Mouse (Mus musculus) adipocyte (in vitro differentiated cells): ENCODE data around the gene 1700015G11Rik.

ENCODE experiments used
- DNase-seq: peaks from one replicate; pipeline ENCODE4 v3.0.0-alpha.2; 2016; ENCODE audit warnings: low spot score

Gene 1700015G11Rik

GRCm38 (mm10) chr7:52015628-52016027, at the start of gene 1700015G11Rik:
Gene 1700015G11Rik (minus strand): TSS chr7:52015728.
- no peak for DNase-seq

DNA sequence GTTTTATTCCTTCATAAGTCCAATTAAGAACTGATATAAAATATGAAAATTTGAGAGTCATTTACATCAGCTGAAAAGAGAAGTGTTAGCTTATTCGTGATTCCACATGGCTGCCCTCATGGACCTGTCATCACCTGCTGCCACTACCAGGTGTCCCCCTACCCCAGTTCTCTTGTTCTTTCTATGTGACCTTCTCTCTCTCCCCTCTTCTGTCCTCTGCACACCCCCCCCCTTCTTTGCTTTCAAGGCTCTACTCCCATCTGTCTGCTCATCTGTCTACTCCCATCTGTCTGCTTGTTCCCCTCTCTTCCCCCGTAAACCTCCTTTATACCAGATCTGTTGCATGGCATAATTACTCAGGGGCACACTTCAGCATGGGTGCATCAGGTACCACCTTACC, 41.4 kb upstream of the 1700015G11Rik start:
- DNase-seq = no peak

GRCm38 (mm10) chr7:52056274-52056673, 40.7 kb upstream of the 1700015G11Rik start:
- DNase-seq = no peak

- no peak for DNase-seq
Measured at GRCm38 (mm10) chr7:52055831-52056230, 40.3 kb upstream of the 1700015G11Rik start.

DNA sequence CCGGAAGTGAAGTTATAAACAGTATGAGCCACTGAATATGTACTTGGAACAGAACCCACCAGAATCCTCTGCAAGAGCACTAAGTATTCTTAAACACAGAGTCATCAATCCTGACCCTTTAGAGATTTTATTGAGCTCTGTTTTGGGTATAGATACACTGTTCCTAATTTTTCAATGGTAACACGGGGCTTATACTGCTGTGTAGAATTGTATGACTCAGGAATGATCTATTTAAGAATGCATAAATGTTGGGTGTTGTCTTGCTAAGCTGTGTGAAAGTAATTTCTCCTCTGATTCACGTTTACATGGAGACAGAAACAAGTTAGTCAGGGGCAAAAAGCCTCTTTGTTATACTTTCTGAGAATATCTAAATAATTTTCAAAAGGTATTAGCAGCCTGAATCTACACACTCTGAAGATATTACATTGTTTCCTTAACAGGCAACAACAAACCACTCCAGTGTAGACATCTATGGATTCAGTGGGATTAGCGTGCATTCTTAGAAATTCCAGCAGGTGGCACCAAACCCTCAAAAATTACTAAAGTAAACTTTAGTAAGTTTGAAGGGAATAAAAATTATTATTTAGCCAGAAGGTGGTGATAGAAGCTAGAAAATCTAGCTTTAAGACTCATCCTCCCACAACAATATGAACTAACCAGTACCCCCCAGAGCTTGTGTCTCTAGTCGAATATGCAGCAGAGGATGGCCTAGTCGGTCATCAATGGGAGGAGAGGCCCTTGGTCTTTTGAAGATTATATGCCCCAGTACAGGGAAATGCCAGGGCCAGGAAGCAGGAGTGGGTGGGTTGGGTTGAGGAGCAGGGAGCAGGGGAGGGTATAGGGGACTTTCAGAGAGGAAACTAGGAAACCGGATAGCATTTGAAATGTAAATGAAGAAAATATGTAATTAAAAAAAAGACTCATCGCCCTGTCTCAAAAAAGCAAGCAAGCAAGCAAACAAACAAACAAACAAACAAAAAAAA, 22.4 kb upstream of the 1700015G11Rik start:
- peak; percentile 61 for DNase-seq

DNA sequence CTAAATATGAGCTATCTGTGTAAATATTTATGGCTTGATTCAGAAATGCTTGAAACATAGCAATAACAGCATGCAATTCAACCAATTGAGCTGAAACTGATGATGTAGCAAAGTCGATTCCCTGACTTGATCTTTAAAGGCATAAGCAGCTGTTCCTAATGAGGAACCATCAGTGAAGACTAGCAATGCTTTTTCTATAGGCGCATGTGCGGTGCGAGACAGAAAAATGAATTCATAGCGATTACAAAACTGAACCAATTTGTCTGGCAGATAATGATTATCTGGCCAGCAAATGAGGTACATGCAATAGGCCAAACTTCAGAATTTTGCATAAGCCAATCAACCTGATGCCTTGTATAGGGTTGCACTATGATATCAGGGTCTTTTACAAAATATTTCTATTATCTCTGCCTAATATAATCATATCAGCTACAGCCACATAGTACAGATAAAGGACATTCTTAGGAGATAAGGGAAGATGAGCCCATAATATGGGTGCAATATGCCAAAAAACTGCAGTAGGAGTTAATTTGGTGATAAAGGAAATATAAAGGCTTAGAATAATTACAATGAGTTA, 8.6 kb upstream of the 1700015G11Rik start:
- no peak for DNase-seq

DNA sequence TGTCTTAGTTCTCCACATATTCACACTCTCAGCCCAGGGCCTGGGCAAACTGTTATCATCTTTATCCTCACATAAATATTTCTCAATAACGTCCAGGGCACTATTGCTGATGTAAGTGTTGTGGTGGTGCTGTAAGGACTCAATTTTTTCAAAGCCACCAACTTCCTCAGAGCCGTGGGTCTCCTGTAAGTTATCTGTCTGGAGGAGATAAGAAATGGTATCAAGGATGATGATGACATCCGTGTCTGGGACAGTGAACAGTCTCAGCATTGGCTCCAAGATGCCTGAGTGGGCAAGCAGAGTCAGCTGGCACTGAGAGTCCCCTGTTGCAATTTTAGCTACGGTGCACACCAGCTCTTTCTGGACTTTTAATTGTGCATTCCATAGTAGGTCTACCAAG, 6.5 kb upstream of the 1700015G11Rik start:
- no peak for DNase-seq

GRCm38 (mm10) chr7:52015180-52015579, 348 bp downstream of the 1700015G11Rik start:
- DNase-seq = no peak

DNA sequence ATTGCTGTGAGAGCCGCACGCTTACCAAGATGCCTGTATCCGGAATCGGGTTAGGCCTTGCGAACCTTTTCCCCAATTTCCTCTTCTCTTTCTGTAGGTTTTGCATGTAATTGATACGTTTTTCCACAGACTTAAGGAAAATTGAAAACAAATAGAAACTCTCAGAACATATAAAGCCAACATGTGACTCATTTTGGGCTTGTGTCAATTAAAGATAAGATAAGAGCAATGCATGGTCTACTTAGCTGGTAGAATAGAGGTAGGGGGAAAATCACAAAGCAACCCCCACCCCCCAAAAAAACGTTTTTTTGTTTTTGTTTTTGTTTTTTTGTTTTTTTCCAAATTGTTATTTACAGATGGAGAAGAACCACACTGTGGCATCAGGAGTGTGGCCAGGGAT, 2.1 kb downstream of the 1700015G11Rik start:
- no peak for DNase-seq

DNA sequence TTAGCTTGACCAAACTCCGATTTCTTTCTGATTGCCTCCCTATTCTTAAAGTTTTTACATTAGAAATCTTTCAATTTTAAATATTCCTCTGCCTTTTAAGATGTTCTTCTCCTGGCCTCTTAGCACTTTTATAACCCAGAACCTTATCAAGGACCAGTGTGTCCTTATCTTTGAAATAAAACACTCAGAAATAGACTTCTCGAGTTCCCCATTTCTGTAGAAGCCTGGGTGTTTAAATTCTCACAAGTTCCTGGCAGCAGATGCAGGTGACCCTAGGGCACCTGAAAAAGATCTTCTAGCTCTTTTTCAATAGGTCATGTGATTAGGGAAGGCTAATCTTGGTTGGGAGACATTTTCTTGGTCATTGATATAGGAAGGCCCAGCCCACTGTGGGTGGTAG, 8.4 kb downstream of the 1700015G11Rik start:
- no peak for DNase-seq

GRCm38 (mm10) chr7:52006296-52006630, 9.3 kb downstream of the 1700015G11Rik start:
- no peak for DNase-seq

- no peak for DNase-seq
Measured at GRCm38 (mm10) chr7:52005511-52006295, 9.8 kb downstream of the 1700015G11Rik start, which contains the start of gene Svip. Gene Svip (minus strand): TSS chr7:52006018.

GRCm38 (mm10) chr7:51991020-51991419, 24.5 kb downstream of the 1700015G11Rik start:
- DNase-seq = no peak

DNA sequence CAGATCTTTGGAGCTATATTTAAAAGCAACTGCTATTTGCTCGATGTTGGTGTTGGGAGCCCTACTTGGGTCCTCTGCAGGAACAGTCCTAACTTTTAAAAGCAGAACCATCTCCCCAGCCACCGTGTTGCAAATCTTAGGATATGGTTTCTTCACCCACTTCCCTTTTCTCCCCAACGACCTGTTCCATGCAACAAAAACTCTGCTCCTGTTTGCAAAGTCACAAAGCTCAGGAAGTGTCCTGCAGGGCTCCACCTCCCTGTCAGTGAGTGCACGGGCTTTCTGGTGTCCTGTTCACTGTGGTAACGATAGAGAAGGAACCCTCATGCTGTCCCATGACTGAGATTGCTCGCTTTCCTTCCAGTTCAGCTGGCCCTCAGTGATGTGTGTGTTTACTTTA, 28.6 kb downstream of the 1700015G11Rik start:
- DNase-seq = no peak

- DNase-seq = no peak
Measured at GRCm38 (mm10) chr7:51985763-51986162, 29.8 kb downstream of the 1700015G11Rik start.

DNA sequence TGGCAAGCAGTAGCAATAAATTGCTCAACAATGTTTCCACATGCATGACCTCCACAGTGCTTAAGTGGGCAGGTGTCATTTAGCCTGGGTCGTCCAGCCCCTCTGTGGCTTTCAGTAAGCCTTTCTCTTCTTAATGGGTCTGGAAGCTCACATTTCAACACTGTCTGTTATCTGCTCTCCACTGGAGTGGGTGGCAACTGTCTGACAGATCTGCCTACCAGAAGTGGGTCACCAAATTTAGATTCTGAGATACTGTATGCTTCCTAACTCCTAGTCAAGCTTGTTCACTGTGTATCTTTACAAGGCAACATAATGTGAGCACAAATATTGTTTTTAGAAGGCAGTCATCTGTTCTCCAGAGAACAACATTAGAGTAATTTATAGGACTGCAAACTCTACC, 33.2 kb downstream of the 1700015G11Rik start:
- DNase-seq = no peak

DNA sequence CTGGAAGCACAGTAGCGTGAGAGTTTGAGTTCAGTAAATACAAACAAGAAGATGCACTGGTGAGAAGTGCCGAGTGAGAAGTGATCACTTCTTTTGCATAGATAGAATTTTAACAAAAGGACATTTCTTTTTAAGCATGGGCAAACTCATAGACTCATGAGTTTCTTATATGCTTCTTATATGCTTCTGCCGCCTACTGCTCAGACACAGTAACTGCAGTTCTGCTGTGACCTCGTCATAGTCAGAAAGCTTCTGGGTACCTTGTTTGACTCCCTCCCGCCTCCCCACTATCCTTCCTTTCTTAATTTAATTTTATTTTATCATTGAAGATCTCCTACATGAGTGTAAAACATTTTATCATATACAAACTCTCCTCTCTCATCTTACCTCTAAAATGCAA, 36.3 kb downstream of the 1700015G11Rik start:
- DNase-seq = peak; percentile 11

- peak; percentile 26 for DNase-seq
Measured at GRCm38 (mm10) chr7:51975181-51975580, 40.3 kb downstream of the 1700015G11Rik start.

DNA sequence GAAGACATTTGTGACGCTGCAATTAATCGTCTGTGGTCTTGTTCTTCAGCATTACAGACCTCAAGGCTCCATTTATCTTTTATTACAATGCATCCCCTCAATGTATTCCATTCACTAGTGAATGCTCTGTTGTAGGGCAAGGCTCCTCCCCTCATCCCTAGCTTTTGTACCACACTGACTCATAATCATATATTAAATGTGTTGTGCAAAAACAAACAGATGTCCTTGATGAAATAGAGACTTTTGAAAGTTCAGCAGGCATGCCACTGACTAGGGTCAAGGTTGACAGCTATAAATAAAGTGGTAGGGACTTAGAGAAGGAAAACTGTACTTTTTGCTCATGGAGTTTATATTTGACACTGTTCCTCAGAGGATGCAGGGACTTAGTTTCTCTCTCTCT, 42.0 kb downstream of the 1700015G11Rik start:
- DNase-seq = no peak

DNA sequence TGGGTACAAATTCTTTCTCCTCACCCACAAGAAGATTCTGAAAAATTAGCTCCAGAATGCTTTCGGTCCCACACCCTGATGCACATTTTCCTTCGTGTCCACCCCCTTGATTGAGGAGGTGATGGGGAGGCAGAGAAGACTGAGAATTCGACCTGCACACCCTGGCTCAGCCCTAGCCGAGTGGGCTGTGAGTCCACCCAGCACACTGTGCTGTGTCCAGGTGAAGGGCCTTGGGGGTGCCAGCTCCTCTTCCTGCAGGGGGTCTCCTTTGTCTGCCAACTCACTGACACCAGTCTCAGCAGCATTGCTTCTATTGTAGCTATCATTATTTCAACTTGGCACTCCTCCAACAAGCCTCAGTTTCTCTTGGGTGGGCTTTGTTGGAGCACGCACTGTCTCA, 42.4 kb downstream of the 1700015G11Rik start:
- no peak for DNase-seq

GRCm38 (mm10) chr7:51972252-51972855, 43.2 kb downstream of the 1700015G11Rik start:
- DNase-seq = peak; percentile 67

DNA sequence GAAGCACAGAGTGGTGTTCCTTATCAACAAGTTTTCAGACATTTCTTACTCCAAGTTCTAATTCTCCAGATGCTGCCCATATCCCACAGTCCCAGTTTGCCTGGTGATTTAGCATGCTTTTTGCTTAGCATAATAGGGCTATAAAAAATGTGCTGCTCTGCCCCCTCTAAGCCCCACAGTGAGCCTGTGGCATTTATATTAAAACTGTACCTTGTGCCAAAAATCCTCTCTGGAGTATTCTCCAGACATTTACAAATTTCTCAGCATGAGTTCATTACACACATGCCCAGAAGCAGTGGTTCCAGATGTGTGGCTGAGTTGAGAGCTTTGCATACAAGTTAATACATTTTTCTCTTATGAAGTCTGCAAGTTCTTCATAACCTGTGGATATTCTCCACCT, 46.1 kb downstream of the 1700015G11Rik start:
- DNase-seq = peak; percentile 13
